Mouse (Mus musculus): ENCODE data around the gene Trappc10. TPM values are rescaled to one million over a fixed set of nuclear protein-coding genes. Genes with fewer than 3 reads are reported as not detected.
"Not testable (repeated sequence)": the region's sequence is repeated elsewhere in the genome, so short reads cannot be mapped to it uniquely, and the experiment has no call there.

Trappc10 gene
- total RNA-seq, 2 experiments from 2014 or later, result 42.4 to 44.6 TPM

DNA sequence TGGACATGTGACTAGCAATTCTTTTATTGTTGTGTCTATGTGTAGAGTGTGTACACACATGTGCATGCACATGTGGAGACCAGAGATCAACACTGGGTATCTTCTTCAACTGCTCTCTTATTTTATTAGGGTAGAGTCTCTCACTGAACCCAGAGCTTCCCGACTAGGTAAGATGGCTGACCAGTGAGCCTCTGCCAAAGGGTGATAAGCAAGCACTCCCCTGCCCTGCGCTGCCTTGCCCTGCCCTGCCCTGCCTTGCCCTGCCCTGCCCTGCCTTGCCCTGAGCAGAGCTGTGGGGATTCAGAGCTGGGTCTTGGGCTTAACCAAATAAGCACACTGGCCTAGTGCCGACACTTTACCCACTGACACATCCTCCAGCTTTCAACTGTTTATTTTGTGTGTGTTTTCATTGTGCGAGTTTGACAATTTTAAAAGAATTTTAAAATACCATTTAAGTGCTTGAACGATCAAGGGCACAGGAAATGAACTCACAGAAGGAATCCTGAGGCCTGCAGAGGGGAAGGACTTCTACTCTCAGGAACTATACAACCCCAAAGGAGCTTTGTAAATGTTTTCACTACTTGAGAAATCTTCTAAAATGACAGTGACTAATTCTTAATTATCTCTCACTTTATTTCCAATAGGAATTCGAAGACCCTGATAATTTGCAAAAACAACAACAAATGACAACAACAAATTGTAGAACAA, 27.9 kb downstream of the Trappc10 start:
- DNase-seq (ENCODE audit: low spot score in 2 of 2), result no peak

- no peak for DNase-seq (ENCODE audit: low spot score in 2 of 2)
Observed at GRCm38 (mm10) chr10:78214371-78214770, 30.1 kb downstream of the Trappc10 start.

DNA sequence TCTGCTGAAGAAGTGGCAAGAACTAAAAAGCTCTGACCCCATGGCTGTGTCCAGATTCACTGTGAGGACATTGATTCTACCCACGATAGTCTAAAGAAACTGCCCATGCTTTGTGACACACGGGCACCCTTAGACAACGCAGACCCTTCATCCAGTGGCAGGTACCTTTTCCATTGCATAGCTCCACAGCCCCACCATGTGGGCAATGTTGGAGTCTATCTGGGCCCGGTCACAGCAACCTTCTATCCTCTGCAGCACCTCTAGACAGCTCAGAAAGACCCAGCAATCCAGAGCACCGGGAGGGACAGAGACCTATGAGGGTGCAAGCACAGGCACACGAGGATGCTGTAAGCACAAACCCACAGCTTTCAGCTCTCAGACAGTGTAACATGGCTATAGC, 33.1 kb downstream of the Trappc10 start:
- DNase-seq (ENCODE audit: low spot score in 2 of 2), result no peak

- no peak for DNase-seq (ENCODE audit: low spot score in 2 of 2)
Observed at GRCm38 (mm10) chr10:78201182-78201581, 43.3 kb downstream of the Trappc10 start.

- DNase-seq (ENCODE audit: low spot score in 2 of 2), result no peak
Observed at GRCm38 (mm10) chr10:78192933-78193332, 51.5 kb downstream of the Trappc10 start.

DNA sequence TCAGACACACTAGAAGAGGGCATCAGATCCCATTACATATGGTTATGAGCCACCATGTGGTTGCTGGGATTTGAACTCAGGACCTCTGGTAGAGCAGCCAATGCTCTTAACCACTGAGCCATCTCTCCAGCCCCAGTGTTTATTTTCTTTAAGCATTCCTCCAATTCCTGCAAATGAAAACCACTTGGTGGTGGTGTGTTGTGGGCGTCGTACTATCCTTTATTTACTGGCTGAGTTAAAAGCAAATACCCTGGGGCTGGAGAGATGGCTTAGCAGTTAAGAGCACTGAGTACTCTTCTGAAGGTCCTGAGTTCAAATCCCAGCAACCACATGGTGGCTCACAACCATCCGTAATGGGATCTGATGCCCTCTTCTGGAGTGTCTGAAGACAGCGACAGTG, 58.4 kb downstream of the Trappc10 start:
- DNase-seq (ENCODE audit: low spot score in 2 of 2), result not testable (repeated sequence)

GRCm38 (mm10) chr10:78185381-78185725, 59.1 kb downstream of the Trappc10 start:
- no peak for DNase-seq (ENCODE audit: low spot score in 2 of 2)

GRCm38 (mm10) chr10:78184531-78185380, 59.7 kb downstream of the Trappc10 start, which contains the start of gene Pwp2:
TSS of gene Pwp2 (minus strand) at chr10:78185149.
- DNase-seq (ENCODE audit: low spot score in 2 of 2), result peak; percentile 71 to 89

- no peak for DNase-seq (ENCODE audit: low spot score in 2 of 2)
Observed at GRCm38 (mm10) chr10:78183577-78183976, 60.9 kb downstream of the Trappc10 start.

- no peak for DNase-seq (ENCODE audit: low spot score in 2 of 2)
Observed at GRCm38 (mm10) chr10:78182321-78182720, 62.1 kb downstream of the Trappc10 start.

DNA sequence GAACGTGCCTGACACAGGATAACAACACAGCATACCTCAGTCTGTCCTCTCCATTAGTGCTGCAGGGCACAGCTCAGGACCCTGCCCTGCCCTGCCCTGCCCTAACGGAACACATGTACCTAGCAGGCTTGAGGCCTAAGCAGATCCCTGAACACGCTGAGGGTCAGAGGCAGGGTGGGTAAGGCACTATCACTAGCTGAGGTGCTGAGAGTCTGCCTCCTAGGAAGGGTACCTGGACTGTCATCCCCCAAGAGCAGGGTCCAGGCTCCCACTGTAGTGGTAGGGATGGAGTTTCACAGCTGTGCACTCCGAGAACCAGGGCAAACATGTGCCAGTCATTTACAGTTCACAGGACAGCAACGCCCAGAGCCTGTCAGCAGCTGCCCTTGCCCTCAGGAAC, 70.0 kb downstream of the Trappc10 start:
- no peak for DNase-seq (ENCODE audit: low spot score in 2 of 2)

GRCm38 (mm10) chr10:78171581-78171980, 72.9 kb downstream of the Trappc10 start:
- DNase-seq (ENCODE audit: low spot score in 2 of 2), result no peak

- no peak for DNase-seq (ENCODE audit: low spot score in 2 of 2)
Observed at GRCm38 (mm10) chr10:78171057-78171456, 73.4 kb downstream of the Trappc10 start.

GRCm38 (mm10) chr10:78170445-78170844, 74.0 kb downstream of the Trappc10 start:
- DNase-seq (ENCODE audit: low spot score in 2 of 2), result no peak

- DNase-seq (ENCODE audit: low spot score in 2 of 2), result peak; percentile 98 to 99
Observed at GRCm38 (mm10) chr10:78169281-78170042, 75.0 kb downstream of the Trappc10 start, which contains the start of gene D10Jhu81e. TSS of gene D10Jhu81e (minus strand) at chr10:78169782.

- DNase-seq (ENCODE audit: low spot score in 2 of 2), result no peak
Observed at GRCm38 (mm10) chr10:78168792-78169191, 75.6 kb downstream of the Trappc10 start.

DNA sequence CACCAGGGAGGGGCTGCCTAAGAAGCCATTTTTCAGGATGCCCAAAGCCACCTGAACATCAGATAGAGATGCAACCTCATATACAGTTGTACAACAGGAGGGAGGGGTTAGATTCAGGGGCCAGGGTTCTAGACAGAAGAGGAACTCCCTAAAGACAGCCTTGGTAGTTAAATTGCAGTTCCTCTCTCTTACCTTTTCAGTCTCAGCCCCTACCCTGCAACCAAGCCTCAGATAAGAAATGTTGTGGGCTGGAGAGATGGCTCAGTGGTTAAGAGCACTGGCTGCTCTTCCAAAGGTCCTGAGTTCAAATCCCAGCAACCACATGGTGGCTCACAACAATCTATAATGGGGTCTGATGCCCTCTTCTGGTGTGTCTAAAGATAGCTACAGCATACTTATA, 76.7 kb downstream of the Trappc10 start:
- DNase-seq (ENCODE audit: low spot score in 2 of 2), result no peak

DNA sequence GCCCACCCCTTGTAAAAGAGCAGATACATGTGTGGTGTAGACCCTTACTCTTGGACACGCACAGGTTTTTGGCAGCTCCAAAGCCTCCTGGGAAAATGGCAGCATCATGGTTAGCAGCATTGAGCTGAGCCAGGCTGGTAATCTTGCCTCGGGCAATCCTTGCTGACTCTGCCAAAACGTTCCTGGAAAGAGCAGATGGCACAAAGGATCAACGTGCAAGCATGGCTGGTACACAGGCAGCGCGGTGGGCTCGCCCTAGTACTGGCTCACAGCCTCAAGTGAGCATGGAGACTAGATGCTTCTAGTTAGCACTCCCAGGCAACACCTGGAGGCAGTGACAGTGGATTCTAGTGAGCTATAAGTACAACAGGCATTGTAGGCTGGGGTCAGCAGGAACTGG, 77.1 kb downstream of the Trappc10 start:
- no peak for DNase-seq (ENCODE audit: low spot score in 2 of 2)

- DNase-seq (ENCODE audit: low spot score in 2 of 2), result no peak
Observed at GRCm38 (mm10) chr10:78165256-78166005, 79.0 kb downstream of the Trappc10 start.

- DNase-seq (ENCODE audit: low spot score in 2 of 2), result no peak
Observed at GRCm38 (mm10) chr10:78164786-78165185, 79.7 kb downstream of the Trappc10 start.

GRCm38 (mm10) chr10:78163923-78164322, 80.5 kb downstream of the Trappc10 start:
- peak in 1 of 2 experiments; percentile 70 for DNase-seq (ENCODE audit: low spot score in 2 of 2)

Measured in gastrocnemius, postnatal 4 days (tissue).